Mouse (Mus musculus) gastrocnemius, postnatal 10 days (tissue): ENCODE data around the gene Faap100. TPM values are rescaled to one million over a fixed set of nuclear protein-coding genes. Genes with fewer than 3 reads are reported as not detected.

ENCODE experiments used
- DNase-seq: peaks from one replicate; pipeline ENCODE4 v3.0.0; 2021; ENCODE audit warnings: mixed read lengths
- microRNA-seq, 2 experiments: library from miRNA; unstranded; fragments of <30 nt; microRNA quantifications; one replicate each; pipeline ENCODE4 v1.2.0; 2021
- total RNA-seq, 2 experiments: library from RNA; stranded (reverse); gene quantifications; 2 replicates each; pipeline ENCODE4 v1.2.3; 2021

Faap100 gene
- total RNA-seq, 2 experiments from 2014 or later: 14.6 to 15.3 TPM

DNA sequence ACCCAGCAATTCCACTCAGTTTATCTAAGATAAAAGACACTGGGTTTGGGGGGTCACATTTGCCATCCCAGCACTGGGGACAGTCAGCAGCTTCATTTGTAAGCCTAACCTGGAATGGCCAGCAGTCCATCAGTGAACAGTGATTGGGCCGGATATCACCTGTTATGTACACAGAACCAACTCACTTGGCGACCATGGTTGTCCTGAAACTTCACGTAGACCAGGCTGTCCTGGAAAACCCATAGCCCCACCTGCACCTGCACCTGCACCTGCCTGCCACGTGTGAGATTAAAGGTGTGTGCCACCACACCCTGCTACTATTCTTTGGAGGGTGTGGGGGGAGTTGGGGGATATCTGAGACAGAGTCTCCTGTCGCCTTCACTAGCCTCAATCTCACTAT is 59.3 kb downstream of the Faap100 start:
- no peak for DNase-seq

Small RNA genes within 50 kb of the gene (microRNA-seq; reads per million reads assigned to microRNA genes)
- gene Gm23419 (0 reads per million in 2 experiments), gene Mir6935 (0.25 to 0.32 reads per million in 2 experiments)

Other genes with a start within 250 kb of the Faap100 start
- gene Slc38a10, start 227.4 kb downstream of the Faap100 start, total RNA-seq: 10 to 100 TPM; 66.0 to 82.7 TPM
- gene Bahcc1, start 145.8 kb downstream of the Faap100 start, total RNA-seq: 10 to 100 TPM in 1 of 2 experiments, 1 to 10 TPM in 1; 6.4 to 10.5 TPM
- gene Actg1, start 30.2 kb downstream of the Faap100 start, total RNA-seq: 100 to 1,000 TPM; 439 to 618 TPM
- gene Fscn2, start 17.2 kb downstream of the Faap100 start, total RNA-seq: under 1 TPM; 0.50 to 0.61 TPM
- gene Nploc4, start 58.9 kb upstream of the Faap100 start, total RNA-seq: 10 to 100 TPM; 60.6 to 66.6 TPM
- not detected for gene Tspan10, start 63.9 kb upstream of the Faap100 start, total RNA-seq
- gene Pde6g, start 74.7 kb upstream of the Faap100 start, total RNA-seq: under 1 TPM; 0.23 to 0.41 TPM
- gene Oxld1, start 79.3 kb upstream of the Faap100 start, total RNA-seq: 10 to 100 TPM; 21.2 to 24.1 TPM
- gene Ccdc137, start 79.4 kb upstream of the Faap100 start, total RNA-seq: 1 to 10 TPM; 5.5 to 6.8 TPM
- gene Arl16, start 88.8 kb upstream of the Faap100 start, total RNA-seq: 10 to 100 TPM; 16.1 to 17.5 TPM
- gene Mrpl12, start 105.8 kb upstream of the Faap100 start, total RNA-seq: 100 to 1,000 TPM; 121 to 147 TPM
- gene Slc25a10, start 113.1 kb upstream of the Faap100 start, total RNA-seq: 10 to 100 TPM in 1 of 2 experiments, 1 to 10 TPM in 1; 9.7 to 11.1 TPM
- gene Gcgr, start 151.9 kb upstream of the Faap100 start, total RNA-seq: under 1 TPM; 0.09 to 0.75 TPM
- 10 to 100 TPM; 51.3 to 52.7 TPM for gene Mcrip1, start 171.0 kb upstream of the Faap100 start, total RNA-seq
- 100 to 1,000 TPM; 156 to 183 TPM for gene Ppp1r27, start 172.4 kb upstream of the Faap100 start, total RNA-seq
- gene P4hb, start 194.5 kb upstream of the Faap100 start, total RNA-seq: 100 to 1,000 TPM; 349 to 414 TPM
- gene Arhgdia, start 202.9 kb upstream of the Faap100 start, total RNA-seq: 100 to 1,000 TPM; 163 to 197 TPM
- 10 to 100 TPM; 72.1 to 77.3 TPM for gene Alyref, start 219.6 kb upstream of the Faap100 start, total RNA-seq
- gene Anapc11, start 219.7 kb upstream of the Faap100 start, total RNA-seq: 10 to 100 TPM; 60.1 to 67.6 TPM
- not detected for gene Npb, start 229.7 kb upstream of the Faap100 start, total RNA-seq
- gene Pcyt2, start 239.2 kb upstream of the Faap100 start, total RNA-seq: 10 to 100 TPM; 29.7 to 30.9 TPM
- gene Sirt7, start 246.5 kb upstream of the Faap100 start, total RNA-seq: 1 to 10 TPM; 6.5 to 9.2 TPM